Mouse (Mus musculus) intestine, embryonic 14.5 days (tissue): ENCODE data around the gene Clic3. TPM values are rescaled to one million over a fixed set of nuclear protein-coding genes. Genes with fewer than 3 reads are reported as not detected.
A peak's percentile ranks its signal among the peaks of the same experiment; 100 is the strongest.
"Not testable (repeated sequence)": the region's sequence is repeated elsewhere in the genome, so short reads cannot be mapped to it uniquely, and the experiment has no call there.

Experiments used
- ATAC-seq: fragments of 200-750 bp; cut with Nextera tagmentation; replicated peaks from 2 replicates; pipeline ENCODE4 v1.8.0; 2017; ENCODE audit warnings: low read depth, moderate number of reproducible peaks, moderate TSS enrichment, moderate library complexity; ENCODE audit not compliant: low FRiP score, low TSS enrichment
- DNase-seq: peaks from one replicate; pipeline ENCODE4 v3.0.0-alpha.2; 2018; ENCODE audit warnings: low spot score
- H3K27ac ChIP-seq: fragments of 300-500 bp; sonication (generic); 2 replicates; pipeline ENCODE4 v1.5.1; 2014; ENCODE audit warnings: low read depth, mild to moderate bottlenecking, control low read depth
- H3K27me3 ChIP-seq: fragments of 300-500 bp; sonication (generic); replicated peaks from 2 replicates; pipeline ENCODE4 v1.6.1; 2014; ENCODE audit warnings: low read length, control low read depth; ENCODE audit not compliant: control insufficient read depth, insufficient read depth
- H3K36me3 ChIP-seq: fragments of 300-500 bp; sonication (generic); 2 replicates; pipeline ENCODE4 v1.6.1; 2014; ENCODE audit warnings: low read length, control low read depth; ENCODE audit not compliant: control insufficient read depth, insufficient read depth
- H3K4me1 ChIP-seq: fragments of 300-500 bp; sonication (generic); replicated peaks from 2 replicates; pipeline ENCODE4 v1.6.1; 2014; ENCODE audit warnings: low read length, control low read depth, mixed read lengths; ENCODE audit not compliant: control insufficient read depth, insufficient read depth
- H3K4me2 ChIP-seq: fragments of 300-500 bp; sonication (generic); 2 replicates; pipeline ENCODE4 v1.6.1; 2014; ENCODE audit warnings: low read length
- H3K4me3 ChIP-seq: fragments of 300-500 bp; sonication (generic); 2 replicates; pipeline ENCODE4 v1.5.1; 2014; ENCODE audit warnings: low read depth, low read length, control low read depth, mixed read lengths
- H3K9ac ChIP-seq: fragments of 300-500 bp; sonication (generic); 2 replicates; pipeline ENCODE4 v1.6.1; 2014; ENCODE audit warnings: mild to moderate bottlenecking, low read length
- H3K9me3 ChIP-seq: fragments of 300-500 bp; sonication (generic); 2 replicates; pipeline ENCODE4 v1.6.1; 2016; ENCODE audit warnings: low read length, control low read depth; ENCODE audit not compliant: control insufficient read depth
- WGBS: fragments of 180-500 bp; shearing (Covaris S2); extraction: QIAGEN DNeasy Blood & Tissue Kit; methylation state at CpG from one replicate; pipeline ENCODE4 v1.1.7; 2014; 5-methylcytosine and 5-hydroxymethylcytosine counted together
- polyA plus RNA-seq: library from polyadenylated mRNA; unstranded; fragments of >200 nt; fragmentation: Nextera tagmentation; extraction: Ambion mirVana; gene quantifications from 2 replicates; pipeline ENCODE4 v1.2.1, GENCODE M21; 2014

Clic3 gene
- 1.8 and 2.0 TPM in 2 replicates for polyA plus RNA-seq

GRCm38 (mm10) chr2:25456205-25456953, at the start of gene Clic3:
Gene Clic3 (plus strand): TSS chr2:25456838.
- Histone ChIP-seq H3K36me3 (0 out of 2 replicates have a peak, but pooled peaks cover 5% of the 10 kb centered on the region), H3K9me3 (no peaks in the 10 kb centered on the region), H3K27me3 (no peaks in the 10 kb centered on the region), H3K4me2 (no peak within 1 kb of the TSS), H3K4me1 (peaks cover 13% of the 10 kb centered on the region; the same call in 1 of the 2 replicates), H3K27ac (no peak within 1 kb of the TSS), H3K4me3 (no peak within 1 kb of the TSS), H3K9ac (no peak within 1 kb of the TSS)
- ATAC-seq, result 0 out of 2 replicates have a peak, but pooled peaks have one; percentile 13
- 49% methylated on average over 14 of the region's 14 CpGs for WGBS
- DNase-seq, result no peak

- 85% methylated on average over 10 of the region's 10 CpGs for WGBS
- no peak for ATAC-seq
These were observed 47.7 kb upstream of the Clic3 start for GRCm38 (mm10) chr2:25408908-25409307.

GRCm38 (mm10) chr2:25413436-25413835, 43.2 kb upstream of the Clic3 start:
- H3K36me3 ChIP-seq, ATAC-seq, H3K4me1 ChIP-seq: not testable (repeated sequence)

More at GRCm38 (mm10) chr2:25408908-25409307, 47.7 kb upstream of the Clic3 start:
- DNase-seq, result no peak
- no peak overlapping the region for H3K27ac ChIP-seq
- H3K27me3 ChIP-seq, result peaks cover 11% of the 10 kb centered on the region
- no peaks in the 10 kb centered on the region for H3K36me3 ChIP-seq
- no peaks in the 10 kb centered on the region for H3K9me3 ChIP-seq
- H3K9ac ChIP-seq, result no peak overlapping the region
- H3K4me2 ChIP-seq, result no peak overlapping the region
- H3K4me1 ChIP-seq, result no peaks in the 10 kb centered on the region
- H3K4me3 ChIP-seq, result no peak overlapping the region

GRCm38 (mm10) chr2:25417426-25417825, 39.2 kb upstream of the Clic3 start:
- Histone ChIP-seq H3K4me3 (no peak overlapping the region), H3K4me1 (no peaks in the 10 kb centered on the region), H3K4me2 (no peak overlapping the region), H3K27ac (no peak overlapping the region), H3K27me3 (no peaks in the 10 kb centered on the region), H3K9me3 (no peaks in the 10 kb centered on the region), H3K9ac (no peak overlapping the region), H3K36me3 (no peaks in the 10 kb centered on the region)
- ATAC-seq (no peak), DNase-seq (no peak)
- WGBS, result 26% methylated on average over 3 of the region's 3 CpGs

More at GRCm38 (mm10) chr2:25413436-25413835, 43.2 kb upstream of the Clic3 start:
- H3K27ac ChIP-seq, H3K9me3 ChIP-seq, DNase-seq, H3K27me3 ChIP-seq, H3K4me2 ChIP-seq, H3K9ac ChIP-seq, H3K4me3 ChIP-seq: not testable (repeated sequence)

- WGBS, result 19% methylated on average over 3 of the region's 3 CpGs
- H3K27me3 ChIP-seq, result peaks cover 19% of the 10 kb centered on the region
- H3K4me3 ChIP-seq, result no peak overlapping the region
- ATAC-seq, result no peak
- H3K4me1 ChIP-seq, result no peaks in the 10 kb centered on the region
- H3K4me2 ChIP-seq, result no peak overlapping the region
- no peaks in the 10 kb centered on the region for H3K9me3 ChIP-seq
- no peak overlapping the region for H3K27ac ChIP-seq
- no peaks in the 10 kb centered on the region for H3K36me3 ChIP-seq
- H3K9ac ChIP-seq, result no peak overlapping the region
- DNase-seq, result peak; percentile 64
These were observed 34.7 kb upstream of the Clic3 start for GRCm38 (mm10) chr2:25421896-25422295.

- no peak within 1 kb of the TSS for H3K4me3 ChIP-seq
- ATAC-seq (no peak), DNase-seq (no peak)
- H3K4me2 ChIP-seq, result no peak within 1 kb of the TSS
- no peak within 1 kb of the TSS for H3K27ac ChIP-seq
- no peaks in the 10 kb centered on the region for H3K9me3 ChIP-seq
- no peaks in the 10 kb centered on the region for H3K4me1 ChIP-seq
- no peak within 1 kb of the TSS for H3K9ac ChIP-seq
- no peaks in the 10 kb centered on the region for H3K36me3 ChIP-seq
- peaks cover 19% of the 10 kb centered on the region for H3K27me3 ChIP-seq
- 60% methylated on average over 17 of the region's 17 CpGs for WGBS
These were observed 33.8 kb upstream of the Clic3 start, which contains the start of gene Fut7 for GRCm38 (mm10) chr2:25422587-25423410. Gene Fut7 (plus strand): TSS chr2:25423267.

GRCm38 (mm10) chr2:25423626-25424025, 33.0 kb upstream of the Clic3 start:
- Histone ChIP-seq H3K9me3 (no peaks in the 10 kb centered on the region), H3K4me2 (no peak overlapping the region), H3K4me3 (no peak overlapping the region), H3K36me3 (no peaks in the 10 kb centered on the region), H3K27ac (no peak overlapping the region), H3K9ac (no peak overlapping the region), H3K27me3 (peaks cover 19% of the 10 kb centered on the region), H3K4me1 (no peaks in the 10 kb centered on the region)
- ATAC-seq (no peak), DNase-seq (no peak)
- WGBS, result 53% methylated on average over 1 of the region's 1 CpGs

- H3K27me3 ChIP-seq, result peaks cover 22% of the 10 kb centered on the region
- H3K36me3 ChIP-seq, result no peaks in the 10 kb centered on the region
- H3K4me1 ChIP-seq, result no peaks in the 10 kb centered on the region
- ATAC-seq (no peak), DNase-seq (no peak)
- H3K27ac ChIP-seq, result no peak overlapping the region
- 58% methylated on average over 27 of the region's 27 CpGs for WGBS
- H3K9me3 ChIP-seq, result no peaks in the 10 kb centered on the region
- no peak overlapping the region for H3K4me2 ChIP-seq
- no peak overlapping the region for H3K9ac ChIP-seq
- H3K4me3 ChIP-seq, result no peak overlapping the region
These were observed 31.2 kb upstream of the Clic3 start for GRCm38 (mm10) chr2:25425481-25425880.
